In the genomic region with DNA sequence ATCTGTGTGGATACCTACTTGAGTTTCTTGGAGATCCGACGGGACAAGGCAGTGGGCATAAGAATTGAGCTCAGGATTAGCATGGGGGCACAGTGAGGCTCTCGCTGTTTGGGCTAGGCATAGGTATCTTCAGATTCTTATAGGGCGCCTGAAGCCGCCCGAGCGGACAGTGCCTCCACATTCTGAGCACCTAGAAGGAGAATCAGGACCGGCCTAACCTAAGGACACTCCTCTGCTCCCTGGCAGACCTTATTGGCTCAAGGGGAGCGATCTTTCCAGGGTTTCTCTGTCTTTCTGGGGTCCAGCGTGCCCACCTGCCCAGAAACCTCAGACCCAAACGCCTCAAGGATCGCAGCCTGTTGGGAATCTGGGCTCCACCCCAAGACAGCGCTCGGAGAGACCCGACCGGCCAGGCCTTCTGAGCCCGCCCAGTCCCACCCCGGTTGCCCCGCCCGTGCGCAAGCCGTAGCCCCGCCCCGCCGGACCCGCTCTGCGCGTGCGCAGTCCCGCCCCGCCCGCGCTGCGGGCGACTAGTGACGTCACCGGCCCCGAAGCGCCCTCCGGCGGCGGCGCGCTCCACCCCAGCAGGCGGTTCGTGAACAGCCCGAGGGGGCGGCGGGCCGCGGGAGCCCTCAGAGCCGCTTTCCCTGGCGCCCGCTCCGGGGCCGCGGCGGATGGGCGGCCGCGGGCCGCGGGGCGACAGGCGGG, we compare ENCODE assay signal across 7 mouse cellular contexts. TPM values are rescaled to one million over a fixed set of nuclear protein-coding genes. Genes with fewer than 3 reads are reported as not detected.
DNase-seq lines count a peak whose midpoint lies in the region; ATAC-seq lines count a peak whose summit lies in the region.

A gene (plus strand): TSS at position 532 of the 708 bp plus-strand sequence.

- DNase-seq in adrenal gland, postnatal 25 days: peak; percentile 99
- DNase-seq in heart, adult 11 months: peak; percentile 99
- DNase-seq in kidney, adult 18-20 months: peak; percentile 93
- DNase-seq in limb, embryonic 10.5 days (ENCODE audit: low spot score): peak; percentile 98
- peak; percentile 96 for DNase-seq in skeletal muscle tissue, adult 2 months (ENCODE audit: low read depth, low spot score)

- peaks cover 24% of the 10 kb centered on the region for H3K4me1 ChIP-seq in embryonic facial prominence, embryonic 12.5 days
- peaks cover 24% of the 10 kb centered on the region for H3K4me1 ChIP-seq in limb, embryonic 10.5 days
- peaks cover 31% of the 10 kb centered on the region for H3K4me1 ChIP-seq in midbrain, embryonic 12.5 days

- H3K36me3 ChIP-seq in embryonic facial prominence, embryonic 12.5 days: peaks cover 15% of the 10 kb centered on the region
- peaks cover 22% of the 10 kb centered on the region for H3K36me3 ChIP-seq in limb, embryonic 10.5 days
- 0 out of 2 replicates have a peak, but pooled peaks cover 5% of the 10 kb centered on the region for H3K36me3 ChIP-seq in midbrain, embryonic 12.5 days

- H3K27ac ChIP-seq in embryonic facial prominence, embryonic 12.5 days: 0 out of 2 replicates have a peak within 1 kb of the TSS, but pooled peaks have one; percentile 3
- H3K27ac ChIP-seq in limb, embryonic 10.5 days: peak within 1 kb of the TSS; percentile 89
- H3K27ac ChIP-seq in midbrain, embryonic 12.5 days (replicated peaks): peak within 1 kb of the TSS; percentile 77

- H3K4me3 ChIP-seq in embryonic facial prominence, embryonic 12.5 days: peak within 1 kb of the TSS; percentile 78
- H3K4me3 ChIP-seq in limb, embryonic 10.5 days: peak within 1 kb of the TSS; percentile 82
- H3K4me3 ChIP-seq in midbrain, embryonic 12.5 days: peak within 1 kb of the TSS; percentile 85

- WGBS in embryonic facial prominence, embryonic 12.5 days: 3% methylated on average over 58 of the region's 65 CpGs
- 4% methylated on average over 64 of the region's 65 CpGs for WGBS in limb, embryonic 10.5 days
- WGBS in midbrain, embryonic 12.5 days: 3% methylated on average over 35 of the region's 65 CpGs

- peak within 1 kb of the TSS; percentile 92 for H3K4me2 ChIP-seq in embryonic facial prominence, embryonic 12.5 days (replicated peaks)
- H3K4me2 ChIP-seq in midbrain, embryonic 12.5 days (replicated peaks): peak within 1 kb of the TSS; percentile 96

- peak; percentile 87 for ATAC-seq in embryonic facial prominence, embryonic 12.5 days (ENCODE audit: insufficient number of reproducible peaks, insufficient read depth, low FRiP score, low TSS enrichment)
- peak; percentile 91 for ATAC-seq in midbrain, embryonic 12.5 days (ENCODE audit: low FRiP score, low read depth)

- H3K9me3 ChIP-seq in embryonic facial prominence, embryonic 12.5 days: no peaks in the 10 kb centered on the region
- H3K9me3 ChIP-seq in limb, embryonic 10.5 days (replicated peaks): no peaks in the 10 kb centered on the region
- H3K9me3 ChIP-seq in midbrain, embryonic 12.5 days: no peaks in the 10 kb centered on the region

- peak within 1 kb of the TSS; percentile 75 for H3K9ac ChIP-seq in embryonic facial prominence, embryonic 12.5 days
- peak within 1 kb of the TSS; percentile 90 for H3K9ac ChIP-seq in midbrain, embryonic 12.5 days (replicated peaks)

- H3K27me3 ChIP-seq in embryonic facial prominence, embryonic 12.5 days: no peaks in the 10 kb centered on the region
- H3K27me3 ChIP-seq in limb, embryonic 10.5 days (ENCODE audit: low read depth, poor library complexity, severe bottlenecking): peaks cover 5% of the 10 kb centered on the region; the same call in 1 of the 2 replicates
- H3K27me3 ChIP-seq in midbrain, embryonic 12.5 days: peaks cover under 1% of the 10 kb centered on the region

RNA-seq across cellular contexts. Expression of the gene that starts here (rescaled TPM):
- total RNA-seq in adrenal gland, postnatal 25 days (2021): 63.2 and 64.6 TPM in 2 replicates
- polyA plus RNA-seq in embryonic facial prominence, embryonic 12.5 days (2016; fragmentation: Nextera tagmentation; extraction: Ambion mirVana): 8.3 and 16.9 TPM in 2 replicates
- polyA plus RNA-seq in limb, embryonic 10.5 days (2016; fragmentation: Nextera tagmentation; extraction: Ambion mirVana): 3.8 and 4.7 TPM in 2 replicates
- 8.4 and 9.8 TPM in 2 replicates for polyA plus RNA-seq in midbrain, embryonic 12.5 days (2016; fragmentation: Nextera tagmentation; extraction: Ambion mirVana)

Comparison
In these comparisons a context has a peak if more than half of its experiments do, and no peak if none do; other contexts are left out.
1. Peak in every context shown above with its lines: DNase-seq, ATAC-seq, H3K4me3 ChIP-seq and H3K27ac ChIP-seq.
2. H3K27ac ChIP-seq: peak in every context shown above with its lines; median percentile 89 in limb, embryonic 10.5 days; 77 in midbrain, embryonic 12.5 days; 3 in embryonic facial prominence, embryonic 12.5 days.